Mouse (Mus musculus) forebrain, embryonic 10.5 days (tissue): Measurements from ENCODE around the gene Mrpl14. TPM values are rescaled to one million over a fixed set of nuclear protein-coding genes. Genes with fewer than 3 reads are reported as not detected.
A peak's percentile ranks its signal among the peaks of the same experiment; 100 is the strongest.

Source experiments
- DNase-seq: peaks from one replicate; pipeline ENCODE4 v3.0.0-alpha.2; 2017; ENCODE audit warnings: low spot score; ENCODE audit errors: extremely low spot score
- H3K27ac ChIP-seq: fragments of 300-500 bp; sonication (generic); 2 replicates; pipeline ENCODE4 v1.5.1; 2016; ENCODE audit warnings: mild to moderate bottlenecking
- H3K27me3 ChIP-seq: fragments of 300-500 bp; sonication (generic); 2 replicates; pipeline ENCODE4 v1.6.1; 2016; ENCODE audit warnings: mild to moderate bottlenecking; ENCODE audit not compliant: poor library complexity, severe bottlenecking
- H3K36me3 ChIP-seq: fragments of 300-500 bp; sonication (generic); replicated peaks from 2 replicates; pipeline ENCODE4 v1.6.1; 2016; ENCODE audit warnings: mild to moderate bottlenecking, moderate library complexity
- H3K4me1 ChIP-seq: fragments of 300-500 bp; sonication (generic); 2 replicates; pipeline ENCODE4 v1.6.1; 2016
- H3K4me3 ChIP-seq: fragments of 300-500 bp; sonication (generic); 2 replicates; pipeline ENCODE4 v1.5.1; 2016; ENCODE audit warnings: mild to moderate bottlenecking, moderate library complexity
- H3K9me3 ChIP-seq: fragments of 300-500 bp; sonication (generic); 2 replicates; pipeline ENCODE4 v1.6.1; 2016; ENCODE audit warnings: mild to moderate bottlenecking, moderate library complexity
- WGBS: fragments of 180-500 bp; shearing (Covaris S2); methylation state at CpG from one replicate; pipeline ENCODE4 v1.1.7; 2016; 5-methylcytosine and 5-hydroxymethylcytosine counted together
- polyA plus RNA-seq: library from polyadenylated mRNA; unstranded; fragments of >200 nt; fragmentation: Nextera tagmentation; extraction: Ambion mirVana; gene quantifications from 2 replicates; pipeline ENCODE4 v1.2.1, GENCODE M21; 2016

Mrpl14 gene
- polyA plus RNA-seq, 1 experiment from 2014 or later: 142 TPM

DNA sequence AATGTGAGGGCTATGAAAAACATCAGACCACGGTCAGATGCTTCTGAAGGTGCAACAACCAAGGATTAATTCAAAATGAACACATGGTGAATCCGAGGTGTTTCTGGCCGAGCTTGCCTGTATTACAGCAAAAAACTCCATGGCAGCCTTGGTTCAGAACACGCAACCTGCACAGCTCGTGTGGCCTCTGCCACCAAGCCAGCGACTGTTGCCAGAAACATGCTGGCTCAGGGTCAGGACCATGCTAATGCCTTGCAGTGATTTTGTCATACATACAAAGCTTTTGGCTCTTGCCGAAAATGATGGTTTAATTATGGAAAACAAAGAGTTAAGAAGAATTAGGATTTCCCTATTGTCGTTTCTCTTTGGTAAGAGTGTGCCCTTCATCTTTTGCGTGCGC, 18.1 kb upstream of the Mrpl14 start:
- Histone ChIP-seq H3K9me3 (no peaks in the 10 kb centered on the region), H3K36me3 (peaks cover 100% of the 10 kb centered on the region), H3K27ac (no peak overlapping the region), H3K4me1 (peaks cover 5% of the 10 kb centered on the region), H3K4me3 (no peak overlapping the region), H3K27me3 (no peaks in the 10 kb centered on the region)
- WGBS: 92% methylated on average over 10 of the region's 10 CpGs
- DNase-seq: no peak

DNA sequence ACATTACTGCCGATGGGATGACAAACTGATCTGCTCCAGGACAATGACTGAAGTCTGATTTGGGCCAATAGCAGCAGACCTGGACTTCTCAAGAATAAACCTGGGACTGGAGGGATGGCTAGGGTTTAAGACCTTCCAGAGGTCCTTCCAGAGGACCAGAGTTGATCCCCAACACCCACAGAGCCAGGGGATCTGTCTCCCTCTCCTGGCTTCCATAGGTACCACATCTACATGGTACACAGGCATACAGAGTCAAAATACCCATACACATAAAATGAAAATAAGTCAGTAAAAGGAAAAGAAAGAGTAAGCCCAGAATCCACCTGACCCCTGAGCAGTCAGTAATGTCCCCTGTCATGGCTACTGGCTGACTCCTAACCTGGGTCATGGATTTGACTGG, 14.3 kb upstream of the Mrpl14 start:
- peaks cover 100% of the 10 kb centered on the region for H3K36me3 ChIP-seq
- H3K9me3 ChIP-seq: no peaks in the 10 kb centered on the region
- DNase-seq: no peak
- no peaks in the 10 kb centered on the region for H3K27me3 ChIP-seq
- no peak overlapping the region for H3K27ac ChIP-seq
- H3K4me3 ChIP-seq: no peak overlapping the region
- H3K4me1 ChIP-seq: no peaks in the 10 kb centered on the region
- WGBS: 93% methylated on average over 1 of the region's 1 CpGs

DNA sequence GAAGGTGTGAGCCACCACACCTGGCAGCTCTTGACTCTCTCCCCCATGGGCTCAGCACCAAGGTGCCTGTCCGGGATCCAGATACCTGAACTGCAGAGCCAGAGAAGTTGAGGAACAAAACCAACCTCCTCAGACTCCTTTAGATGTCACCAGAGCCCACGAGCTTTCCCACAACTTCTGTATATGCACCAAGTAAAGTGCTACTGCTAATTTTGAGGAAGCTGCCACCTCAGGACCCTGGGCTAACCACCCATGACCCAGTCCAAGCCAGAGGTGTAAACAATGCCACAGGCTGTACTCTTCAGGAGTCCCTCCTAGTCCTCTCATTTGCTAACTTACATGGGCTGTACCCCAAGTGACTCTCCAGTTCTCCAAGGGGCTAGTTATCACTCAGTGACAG, 13.5 kb upstream of the Mrpl14 start:
- WGBS: 90% methylated on average over 2 of the region's 2 CpGs
- Histone ChIP-seq H3K27me3 (no peaks in the 10 kb centered on the region), H3K9me3 (no peaks in the 10 kb centered on the region), H3K27ac (no peak overlapping the region), H3K4me1 (no peaks in the 10 kb centered on the region), H3K4me3 (no peak overlapping the region), H3K36me3 (peaks cover 98% of the 10 kb centered on the region)
- DNase-seq: no peak

DNA sequence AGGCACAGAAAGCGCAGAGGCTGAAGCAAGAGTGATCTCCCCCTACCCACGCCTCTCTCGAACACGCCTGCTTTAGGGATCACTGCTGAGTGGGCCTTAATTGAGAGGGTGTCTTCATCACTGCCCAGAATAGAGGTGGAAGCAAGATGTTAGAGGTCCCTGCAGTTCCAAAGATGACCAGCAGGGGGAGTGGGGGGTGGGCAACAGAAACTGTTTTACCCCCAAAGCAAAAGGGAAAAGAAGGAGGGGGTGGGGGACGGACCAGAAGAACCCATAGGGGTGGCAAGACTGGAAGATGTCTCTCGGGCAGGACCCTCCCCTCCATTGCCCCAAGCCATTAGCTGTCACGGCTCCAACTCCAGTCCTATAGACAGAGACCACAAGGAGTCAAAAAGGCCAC, 8.0 kb upstream of the Mrpl14 start:
- Histone ChIP-seq H3K9me3 (no peaks in the 10 kb centered on the region), H3K36me3 (peaks cover 64% of the 10 kb centered on the region), H3K4me3 (no peak overlapping the region), H3K27ac (no peak overlapping the region), H3K27me3 (no peaks in the 10 kb centered on the region), H3K4me1 (peaks cover 20% of the 10 kb centered on the region)
- whole genome bisulfite sequencing: 43% methylated on average over 7 of the region's 7 CpGs
- DNase-seq: peak; percentile 71

DNA sequence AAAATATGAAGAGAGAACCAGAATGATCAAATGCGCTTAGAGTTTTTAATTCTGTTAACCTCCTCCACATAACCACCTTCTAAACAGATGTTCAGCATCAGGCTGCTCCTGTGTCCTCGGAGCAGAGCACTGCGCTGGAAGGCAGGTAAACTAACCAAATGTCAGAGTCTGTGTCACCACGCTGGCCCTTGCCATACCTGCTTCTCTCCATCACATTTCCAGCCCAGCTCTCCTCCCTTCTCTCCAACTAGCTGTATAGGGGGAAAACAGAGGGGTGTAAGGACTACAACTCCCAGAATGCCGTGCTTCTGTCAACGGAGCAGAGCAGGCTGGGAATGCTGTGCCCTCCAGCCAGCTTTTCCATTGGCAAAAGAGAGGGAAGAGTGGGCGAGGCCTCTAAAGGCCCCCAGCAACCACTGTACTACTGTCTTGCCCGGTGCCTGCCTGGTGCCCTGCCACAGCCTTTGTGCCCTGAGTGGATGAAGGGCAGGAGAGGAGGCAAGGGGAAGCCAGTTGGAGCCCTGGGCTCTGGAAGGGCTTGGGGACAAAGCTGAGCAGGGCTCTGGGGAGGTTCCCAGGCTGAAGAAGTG, 5.6 kb upstream of the Mrpl14 start:
- Histone ChIP-seq H3K4me3 (peak overlapping the region; percentile 19; the same call in 1 of the 2 replicates), H3K36me3 (peaks cover 41% of the 10 kb centered on the region), H3K27me3 (no peaks in the 10 kb centered on the region), H3K4me1 (peaks cover 39% of the 10 kb centered on the region), H3K9me3 (no peaks in the 10 kb centered on the region), H3K27ac (peak overlapping the region; percentile 72)
- peak; percentile 34 for DNase-seq
- WGBS: 58% methylated on average over 8 of the region's 8 CpGs

DNA sequence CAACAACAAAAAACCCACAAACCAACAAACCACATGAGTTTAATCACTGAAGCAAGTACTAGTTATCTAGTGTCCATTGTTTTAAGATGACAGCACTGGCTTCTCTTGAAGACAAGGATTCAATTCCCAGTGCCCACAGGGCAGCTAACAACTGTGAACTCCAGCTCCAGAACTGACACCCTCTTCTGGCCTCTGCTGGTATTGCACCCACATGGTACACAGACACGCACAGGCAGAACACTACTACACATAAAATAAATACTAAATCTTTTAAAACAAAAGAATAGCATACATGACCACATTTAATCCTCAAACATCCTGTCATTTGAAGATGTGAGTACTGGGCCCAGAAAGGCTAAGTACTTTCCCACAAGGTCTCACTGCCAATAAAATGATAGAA, 4.5 kb upstream of the Mrpl14 start:
- 98% methylated on average over 1 of the region's 1 CpGs for WGBS
- Histone ChIP-seq H3K9me3 (no peaks in the 10 kb centered on the region), H3K27me3 (no peaks in the 10 kb centered on the region), H3K4me3 (no peak overlapping the region), H3K4me1 (peaks cover 42% of the 10 kb centered on the region), H3K27ac (no peak overlapping the region), H3K36me3 (peaks cover 30% of the 10 kb centered on the region)
- DNase-seq: no peak

DNA sequence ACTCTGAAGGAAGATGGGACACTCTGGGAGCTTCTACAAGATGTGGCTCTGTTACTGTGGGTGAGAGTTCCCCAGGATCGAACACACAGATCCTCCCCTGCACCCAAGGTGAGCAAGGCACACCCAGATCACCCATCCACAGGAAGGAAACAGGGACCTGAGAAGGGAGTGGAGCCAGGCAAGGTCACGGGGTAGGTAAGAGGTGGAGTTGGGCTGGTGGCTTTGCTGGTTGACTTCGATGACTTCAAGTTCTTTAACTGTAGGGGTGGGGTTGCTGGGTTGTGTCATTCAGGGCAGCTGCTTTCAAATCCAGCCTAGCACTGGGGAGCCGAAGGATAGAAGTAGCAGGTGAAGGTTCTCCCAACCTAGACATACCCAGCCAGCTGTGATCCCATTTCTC, 3.3 kb upstream of the Mrpl14 start:
- DNase-seq: no peak
- peaks cover 19% of the 10 kb centered on the region for H3K36me3 ChIP-seq
- H3K27me3 ChIP-seq: no peaks in the 10 kb centered on the region
- H3K4me3 ChIP-seq: no peak overlapping the region
- no peaks in the 10 kb centered on the region for H3K9me3 ChIP-seq
- no peak overlapping the region for H3K27ac ChIP-seq
- H3K4me1 ChIP-seq: peaks cover 54% of the 10 kb centered on the region
- WGBS: 89% methylated on average over 4 of the region's 4 CpGs

DNA sequence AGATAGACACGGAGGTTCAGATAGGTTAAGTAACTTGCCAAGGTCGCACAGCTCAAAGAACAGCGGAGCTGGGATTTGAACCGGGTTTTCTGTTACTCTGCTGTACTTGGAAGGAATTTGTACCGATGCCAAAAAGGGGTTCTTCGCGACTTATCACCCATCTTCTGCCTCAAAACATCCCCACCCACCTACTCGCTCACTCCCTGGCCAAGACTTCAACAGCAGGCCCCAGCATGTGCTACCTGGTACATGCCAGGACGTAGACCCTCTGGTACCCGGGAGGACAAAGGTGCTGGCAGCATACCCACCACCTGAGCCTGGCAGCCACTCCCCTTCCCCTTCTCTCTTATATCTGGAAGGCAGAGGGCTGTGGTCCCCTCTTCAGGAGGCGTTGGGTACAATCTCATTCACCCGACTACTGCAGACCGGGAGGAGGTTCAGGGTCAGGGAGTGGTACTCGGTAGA, 1.4 kb upstream of the Mrpl14 start:
- WGBS: 29% methylated on average over 14 of the region's 14 CpGs
- Histone ChIP-seq H3K36me3 (peaks cover 2% of the 10 kb centered on the region), H3K27me3 (no peaks in the 10 kb centered on the region), H3K4me1 (peaks cover 45% of the 10 kb centered on the region), H3K4me3 (peak overlapping the region; percentile 94), H3K27ac (peak overlapping the region; percentile 96), H3K9me3 (no peaks in the 10 kb centered on the region)
- DNase-seq: no peak

DNA sequence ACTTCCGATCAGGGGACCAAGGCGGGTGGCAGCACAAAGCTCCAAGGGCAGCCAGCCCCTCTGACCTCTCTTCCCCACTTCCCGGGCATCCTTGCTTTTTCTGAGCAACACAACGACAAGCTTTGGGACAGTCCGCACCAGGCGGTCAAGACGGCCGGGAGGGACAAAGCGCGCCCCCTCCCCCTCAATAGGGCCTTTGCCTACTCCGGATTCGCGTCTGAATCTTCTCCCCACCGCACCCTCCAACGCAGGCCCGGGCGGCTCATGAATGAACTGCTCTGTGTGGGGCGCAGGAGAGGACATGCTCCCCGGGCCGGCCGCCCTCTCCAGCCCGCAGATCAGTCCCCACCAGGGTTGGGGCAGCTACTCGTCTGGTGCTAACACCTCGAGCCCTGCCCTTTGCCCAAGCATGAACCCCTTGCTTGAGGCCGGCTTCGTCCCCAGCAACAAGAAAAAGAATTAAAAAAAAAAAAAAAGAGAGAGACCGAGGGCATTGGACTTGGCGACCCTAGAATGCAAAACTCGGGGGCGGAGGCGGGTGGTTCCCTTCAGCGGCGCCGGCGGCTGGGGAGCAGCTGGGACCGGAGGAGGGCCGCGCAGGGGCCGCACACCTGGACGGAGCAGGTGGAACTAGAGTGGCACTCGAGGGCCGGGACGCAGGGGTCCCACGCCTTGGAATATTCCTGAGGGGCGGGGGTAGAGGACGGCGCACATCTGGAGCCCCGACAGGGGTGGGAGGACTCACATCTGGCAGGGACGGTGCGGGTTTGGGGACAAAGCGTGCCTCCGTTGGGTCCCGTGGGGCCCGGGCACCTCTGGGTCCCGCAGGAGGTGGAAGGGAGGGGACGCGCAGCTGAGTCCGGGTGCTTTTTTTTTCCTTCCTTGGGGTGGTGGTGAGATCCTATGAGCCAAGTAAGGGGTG, 690 bp upstream of the Mrpl14 start:
- H3K27me3 ChIP-seq: no peaks in the 10 kb centered on the region
- H3K27ac ChIP-seq: peak overlapping the region; percentile 96
- H3K9me3 ChIP-seq: no peaks in the 10 kb centered on the region
- DNase-seq: peak; percentile 58
- peak overlapping the region; percentile 94 for H3K4me3 ChIP-seq
- no peaks in the 10 kb centered on the region; the same call in 1 of the 2 replicates for H3K36me3 ChIP-seq
- peaks cover 44% of the 10 kb centered on the region for H3K4me1 ChIP-seq
- WGBS: under 1% methylated on average over 58 of the region's 58 CpGs

DNA sequence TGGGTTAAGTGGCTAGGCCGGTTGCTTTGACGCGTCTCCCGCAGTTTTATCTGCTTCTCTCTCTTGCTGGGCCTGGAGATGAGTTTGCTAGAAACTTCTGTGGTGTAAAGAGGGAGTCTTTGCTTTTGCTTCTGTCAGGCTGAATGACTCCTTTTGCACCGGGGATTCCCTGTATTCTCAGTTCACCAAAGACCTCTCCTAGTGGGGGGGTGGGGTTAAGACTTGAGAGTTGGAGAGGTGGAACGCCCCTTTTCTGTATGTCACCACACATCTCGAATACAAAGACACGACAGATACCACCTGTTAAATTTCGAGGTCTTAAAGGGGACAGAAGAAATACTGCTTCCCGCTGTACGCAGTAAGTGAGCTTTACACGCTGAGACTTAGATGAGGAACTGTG, 594 bp downstream of the Mrpl14 start, which contains the start of gene Tmem63b:
Gene Tmem63b, minus strand, starts transcription at position 190 of the 400 bp plus-strand sequence.
- Histone ChIP-seq H3K36me3 (no peaks in the 10 kb centered on the region; the same call in 1 of the 2 replicates), H3K27ac (peak within 1 kb of the TSS; percentile 96), H3K4me3 (peak within 1 kb of the TSS; percentile 94), H3K27me3 (no peaks in the 10 kb centered on the region), H3K4me1 (peaks cover 36% of the 10 kb centered on the region), H3K9me3 (no peaks in the 10 kb centered on the region)
- DNase-seq: no peak
- 13% methylated on average over 12 of the region's 12 CpGs for WGBS

DNA sequence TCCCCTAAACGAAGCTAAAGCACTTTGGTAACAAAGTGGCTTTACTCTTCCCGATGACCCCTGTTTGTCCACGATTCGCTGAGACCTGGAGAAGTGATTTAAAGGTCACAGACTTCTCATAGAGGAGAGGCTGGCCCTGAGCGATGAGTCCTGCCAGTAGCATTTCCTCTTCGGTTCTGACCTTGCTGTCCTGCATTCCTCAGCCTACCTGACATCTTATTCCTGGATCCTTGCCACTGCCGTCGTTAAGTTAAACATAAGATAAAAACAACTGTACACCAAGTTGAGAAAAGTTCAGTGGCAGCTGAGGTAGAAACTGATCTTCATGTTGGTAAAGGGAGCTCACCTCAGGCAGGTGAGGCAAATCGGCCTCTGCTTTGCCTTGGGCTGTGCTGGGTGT, 3.0 kb downstream of the Mrpl14 start:
- Histone ChIP-seq H3K27ac (no peak overlapping the region), H3K4me1 (peaks cover 38% of the 10 kb centered on the region)

DNA sequence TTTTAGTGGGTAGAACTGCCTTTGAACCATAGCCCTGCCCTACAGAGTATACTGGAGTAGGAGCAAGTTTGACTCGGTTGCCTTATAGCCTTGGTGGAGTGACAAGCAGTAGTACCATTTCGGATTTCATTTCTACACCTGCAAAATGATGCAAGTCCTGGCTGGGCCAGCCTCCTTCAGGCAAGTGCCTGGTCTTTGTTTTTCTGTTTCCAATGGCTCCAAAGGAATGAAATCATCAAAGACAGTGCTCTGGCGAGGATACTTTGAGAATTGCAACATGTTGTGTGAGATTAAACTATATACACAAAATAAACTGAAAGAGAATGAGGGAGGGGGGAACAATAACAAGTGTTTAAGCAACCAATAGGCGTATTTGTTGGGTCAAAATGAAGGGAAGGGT, 3.9 kb downstream of the Mrpl14 start:
- 88% methylated on average over 4 of the region's 4 CpGs for WGBS

More for the DNA sequence above, 3.0 kb downstream of the Mrpl14 start:
- Histone ChIP-seq H3K4me3 (no peak overlapping the region), H3K9me3 (no peaks in the 10 kb centered on the region), H3K36me3 (no peaks in the 10 kb centered on the region), H3K27me3 (no peaks in the 10 kb centered on the region)
- DNase-seq: no peak
- WGBS: 94% methylated on average over 9 of the region's 9 CpGs

DNA sequence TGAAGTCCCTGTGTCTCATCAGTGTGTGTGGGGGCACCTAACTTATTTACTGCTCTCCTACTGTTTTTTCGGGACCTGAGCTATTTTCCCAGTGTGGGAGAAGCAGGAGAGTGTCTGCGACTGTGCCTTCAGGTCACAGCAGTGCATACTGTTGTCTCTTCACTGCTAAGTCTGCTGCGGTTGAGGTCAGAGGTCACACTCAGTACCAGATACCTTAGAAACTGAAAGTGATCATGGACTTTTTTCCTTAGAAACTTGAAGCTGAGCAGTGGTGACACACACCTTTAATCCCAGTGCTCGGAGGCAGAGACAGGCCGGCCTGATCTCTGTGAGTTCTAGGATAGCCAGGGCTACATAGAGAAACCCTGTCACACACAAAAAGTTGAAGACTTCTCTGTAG, 6.0 kb downstream of the Mrpl14 start:
- DNase-seq: no peak
- Histone ChIP-seq H3K36me3 (peaks cover 13% of the 10 kb centered on the region), H3K9me3 (no peaks in the 10 kb centered on the region), H3K4me3 (no peak overlapping the region), H3K27ac (no peak overlapping the region), H3K27me3 (no peaks in the 10 kb centered on the region), H3K4me1 (peaks cover 23% of the 10 kb centered on the region)
- 78% methylated on average over 5 of the region's 5 CpGs for WGBS

More for the DNA sequence above, 3.9 kb downstream of the Mrpl14 start:
- H3K9me3 ChIP-seq: no peaks in the 10 kb centered on the region
- no peak for DNase-seq
- no peaks in the 10 kb centered on the region for H3K36me3 ChIP-seq
- peaks cover 30% of the 10 kb centered on the region for H3K4me1 ChIP-seq
- H3K27me3 ChIP-seq: no peaks in the 10 kb centered on the region
- H3K27ac ChIP-seq: no peak overlapping the region
- H3K4me3 ChIP-seq: no peak overlapping the region
